Mouse (Mus musculus): ENCODE measurements around the gene Gm28043.

Gm28043 gene

GRCm38 (mm10) chr17:29680174-29680573, 65.5 kb downstream of the Gm28043 start:
- no peak for DNase-seq (ENCODE audit: low spot score in 2 of 2)

- DNase-seq (ENCODE audit: low spot score in 2 of 2), result no peak
These were observed 66.2 kb downstream of the Gm28043 start for GRCm38 (mm10) chr17:29680921-29681320.

- no peak for DNase-seq (ENCODE audit: low spot score in 2 of 2)
These were observed 67.0 kb downstream of the Gm28043 start for GRCm38 (mm10) chr17:29681669-29682068.

- DNase-seq (ENCODE audit: low spot score in 2 of 2), result no peak
These were observed 67.6 kb downstream of the Gm28043 start for GRCm38 (mm10) chr17:29682261-29682660.

GRCm38 (mm10) chr17:29683127-29683526, 68.5 kb downstream of the Gm28043 start:
- no peak for DNase-seq (ENCODE audit: low spot score in 2 of 2)

GRCm38 (mm10) chr17:29684275-29684674, 69.6 kb downstream of the Gm28043 start:
- DNase-seq (ENCODE audit: low spot score in 2 of 2), result no peak

- no peak for DNase-seq (ENCODE audit: low spot score in 2 of 2)
These were observed 72.1 kb downstream of the Gm28043 start for GRCm38 (mm10) chr17:29686771-29687170.

- DNase-seq (ENCODE audit: low spot score in 2 of 2), result no peak
These were observed 72.7 kb downstream of the Gm28043 start for GRCm38 (mm10) chr17:29687373-29687772.

GRCm38 (mm10) chr17:29688610-29689009, 73.9 kb downstream of the Gm28043 start:
- DNase-seq (ENCODE audit: low spot score in 2 of 2), result no peak

- DNase-seq (ENCODE audit: low spot score in 2 of 2), result no peak
These were observed 75.6 kb downstream of the Gm28043 start for GRCm38 (mm10) chr17:29690257-29690656.

- no peak for DNase-seq (ENCODE audit: low spot score in 2 of 2)
These were observed 78.2 kb downstream of the Gm28043 start for GRCm38 (mm10) chr17:29692827-29693226.

GRCm38 (mm10) chr17:29693571-29693970, 78.9 kb downstream of the Gm28043 start:
- DNase-seq (ENCODE audit: low spot score in 2 of 2), result no peak

GRCm38 (mm10) chr17:29694516-29694915, 79.8 kb downstream of the Gm28043 start:
- DNase-seq (ENCODE audit: low spot score in 2 of 2), result no peak

GRCm38 (mm10) chr17:29696940-29697339, 82.3 kb downstream of the Gm28043 start:
- DNase-seq (ENCODE audit: low spot score in 2 of 2), result no peak

- no peak for DNase-seq (ENCODE audit: low spot score in 2 of 2)
These were observed 83.7 kb downstream of the Gm28043 start for GRCm38 (mm10) chr17:29698421-29698820.

- DNase-seq (ENCODE audit: low spot score in 2 of 2), result no peak
These were observed 85.9 kb downstream of the Gm28043 start for GRCm38 (mm10) chr17:29700573-29700972.

- DNase-seq (ENCODE audit: low spot score in 2 of 2), result no peak
These were observed 88.4 kb downstream of the Gm28043 start for GRCm38 (mm10) chr17:29702938-29703710.

GRCm38 (mm10) chr17:29704781-29705180, 90.1 kb downstream of the Gm28043 start:
- DNase-seq (ENCODE audit: low spot score in 2 of 2), result peak in 1 of 2 experiments; percentile 54

- no peak for DNase-seq (ENCODE audit: low spot score in 2 of 2)
These were observed 91.2 kb downstream of the Gm28043 start for GRCm38 (mm10) chr17:29705881-29706280.

GRCm38 (mm10) chr17:29706981-29707545, 92.4 kb downstream of the Gm28043 start:
- DNase-seq (ENCODE audit: low spot score in 2 of 2), result no peak

- no peak for DNase-seq (ENCODE audit: low spot score in 2 of 2)
These were observed 94.1 kb downstream of the Gm28043 start for GRCm38 (mm10) chr17:29708783-29709182.

- DNase-seq (ENCODE audit: low spot score in 2 of 2), result no peak
These were observed 95.9 kb downstream of the Gm28043 start for GRCm38 (mm10) chr17:29710562-29711044.

- DNase-seq (ENCODE audit: low spot score in 2 of 2), result no peak
These were observed 96.5 kb downstream of the Gm28043 start for GRCm38 (mm10) chr17:29711076-29711744.
